Mouse (Mus musculus): Measurements from ENCODE around the gene Wbp1l.
"Not testable (repeated sequence)": the region's sequence is repeated elsewhere in the genome, so short reads cannot be mapped to it uniquely, and the experiment has no call there.

Wbp1l gene

GRCm38 (mm10) chr19:46598720-46599252 lies at the start of gene Wbp1l:
Gene Wbp1l, plus strand, starts transcription at chr19:46599084.
- peak; percentile 93 for DNase-seq

DNA sequence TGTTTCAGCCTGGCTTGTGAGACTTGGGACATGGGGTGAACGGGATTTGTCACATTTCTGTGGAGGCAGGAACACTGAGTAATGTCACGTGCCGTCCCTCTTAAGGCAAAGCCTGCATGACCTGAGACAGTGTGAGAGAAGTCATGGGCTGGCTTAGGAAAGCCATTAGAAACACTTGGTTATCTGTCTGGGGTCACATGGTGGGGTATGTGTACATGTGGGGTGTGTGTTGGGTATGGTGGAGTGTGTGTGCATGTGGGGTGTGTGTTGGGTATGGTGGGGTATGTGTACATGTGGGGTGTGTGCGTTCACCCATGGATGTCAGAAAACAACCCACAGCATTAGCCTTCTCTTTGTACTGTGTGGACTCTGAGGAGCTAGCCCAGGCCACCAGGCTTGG lies 48.5 kb upstream of the Wbp1l start:
- DNase-seq: no peak

DNA sequence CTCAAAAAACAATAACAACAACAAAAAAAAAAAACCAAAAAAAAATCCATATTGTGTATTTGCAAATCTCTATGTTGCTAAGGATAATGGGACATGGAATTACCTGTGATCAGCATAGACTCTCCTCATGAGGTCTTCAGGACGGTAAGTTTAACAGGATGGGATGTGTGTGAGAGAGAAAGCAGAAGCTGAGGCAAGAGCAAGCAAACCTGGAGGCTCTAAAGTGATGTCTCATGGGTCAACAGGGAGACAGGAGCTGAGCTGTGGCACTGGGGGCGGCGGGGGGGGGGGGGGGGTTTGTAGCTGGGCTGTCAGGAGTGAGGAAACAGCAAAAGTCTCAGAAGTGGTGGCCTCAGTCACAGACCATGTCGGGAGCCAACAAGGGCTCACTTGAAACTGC lies 46.4 kb upstream of the Wbp1l start:
- DNase-seq: no peak

GRCm38 (mm10) chr19:46553541-46553955 lies 45.3 kb upstream of the Wbp1l start:
- DNase-seq: no peak

- DNase-seq: no peak
Observed at GRCm38 (mm10) chr19:46558009-46558408, 40.9 kb upstream of the Wbp1l start.

- DNase-seq: peak; percentile 58
Observed at GRCm38 (mm10) chr19:46558631-46559030, 40.3 kb upstream of the Wbp1l start.

- DNase-seq: peak; percentile 74
Observed at GRCm38 (mm10) chr19:46562132-46562531, 36.8 kb upstream of the Wbp1l start.

GRCm38 (mm10) chr19:46562581-46563515 lies 36.0 kb upstream of the Wbp1l start:
- peak; percentile 65 for DNase-seq

DNA sequence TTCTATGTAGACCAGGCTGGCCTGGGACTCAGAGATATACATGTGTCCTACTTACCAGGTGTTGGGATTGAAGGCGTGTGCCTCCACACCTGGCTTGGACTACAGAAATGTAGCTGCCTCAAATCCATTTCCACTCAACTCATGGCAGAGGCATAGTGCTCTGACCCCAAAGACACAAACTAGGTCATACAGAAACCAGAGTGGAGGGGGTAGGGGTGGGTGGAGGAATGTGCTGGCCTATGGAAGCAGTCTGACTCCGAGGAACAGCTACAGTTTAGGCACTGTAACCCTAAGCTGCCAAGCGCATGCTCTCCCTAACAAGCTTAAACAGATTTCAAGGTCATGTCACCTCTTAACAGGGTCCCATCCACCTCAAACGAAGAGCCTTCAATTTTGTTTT lies 35.3 kb upstream of the Wbp1l start:
- DNase-seq: no peak

DNA sequence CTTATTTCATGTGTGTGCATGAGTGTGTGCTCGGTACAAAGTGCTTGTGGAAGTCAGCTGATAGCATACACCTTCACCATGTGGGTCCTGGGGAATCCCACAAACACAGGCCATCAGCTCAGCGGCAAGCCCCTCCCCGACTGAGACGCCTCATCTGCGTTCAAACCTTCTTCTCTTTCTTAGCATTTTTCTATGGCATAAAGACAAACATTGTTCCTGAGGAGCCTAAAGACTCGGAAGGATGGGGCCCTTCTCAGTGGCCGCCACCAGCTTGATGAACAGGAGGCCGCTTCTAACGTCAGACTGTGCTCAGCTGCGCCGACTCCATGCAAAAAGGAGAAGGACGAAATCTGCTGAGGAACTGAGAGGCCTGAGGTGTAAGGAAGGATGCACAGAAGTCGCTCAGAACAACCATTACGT lies 34.8 kb upstream of the Wbp1l start:
- no peak for DNase-seq

- not testable (repeated sequence) for DNase-seq
Observed at GRCm38 (mm10) chr19:46571211-46571877, 27.5 kb upstream of the Wbp1l start.

DNA sequence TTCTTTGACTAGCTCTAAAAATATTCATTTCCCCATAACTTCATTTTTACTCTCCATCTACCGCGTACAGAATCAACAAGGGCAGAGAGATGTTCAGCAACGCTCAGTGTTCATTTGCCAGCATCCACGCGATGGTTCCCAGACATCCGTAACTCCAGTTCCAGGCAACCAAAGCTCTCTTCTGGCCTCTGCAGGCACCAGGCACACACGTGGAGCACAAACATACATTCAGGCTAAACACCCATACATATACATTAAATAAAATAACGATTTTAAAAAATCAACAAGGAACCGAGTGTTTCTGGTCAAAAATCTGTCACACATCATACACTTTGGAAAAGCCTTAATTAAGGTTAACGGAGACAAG lies 27.0 kb upstream of the Wbp1l start:
- no peak for DNase-seq

DNA sequence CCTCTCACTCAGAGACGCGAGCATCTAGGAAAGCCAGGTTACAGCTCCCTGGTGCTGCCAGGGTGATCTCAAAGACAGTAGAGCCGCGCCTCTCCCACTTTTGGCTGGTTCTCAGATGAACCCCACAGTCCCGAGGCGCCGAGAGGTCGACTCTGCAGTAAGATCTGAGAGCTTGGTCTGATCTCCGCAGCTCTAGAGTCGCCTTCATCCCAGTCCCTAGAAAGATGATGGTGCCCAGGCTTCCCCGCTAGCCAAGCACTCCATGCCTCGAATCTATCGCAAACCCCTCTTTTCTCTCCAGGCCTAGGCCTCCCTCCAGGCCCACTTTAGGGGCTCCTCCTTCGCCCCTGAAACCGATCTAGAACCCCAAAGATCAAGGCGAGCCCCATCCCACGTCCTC lies 26.3 kb upstream of the Wbp1l start:
- no peak for DNase-seq

- peak; percentile 91 for DNase-seq
Observed at GRCm38 (mm10) chr19:46572951-46573937, 25.6 kb upstream of the Wbp1l start, which contains the start of the genes Arl3 and Sfxn2. Gene Arl3, minus strand, starts transcription at chr19:46573198. Gene Sfxn2, plus strand, starts transcription at chr19:46573365.

- no peak for DNase-seq
Observed at GRCm38 (mm10) chr19:46573990-46574389, 24.9 kb upstream of the Wbp1l start.

- no peak for DNase-seq
Observed at GRCm38 (mm10) chr19:46575196-46575595, 23.7 kb upstream of the Wbp1l start.

- peak; percentile 88 for DNase-seq
Observed at GRCm38 (mm10) chr19:46587823-46588508, 10.9 kb upstream of the Wbp1l start.

GRCm38 (mm10) chr19:46591575-46591974 lies 7.3 kb upstream of the Wbp1l start:
- DNase-seq: no peak

DNA sequence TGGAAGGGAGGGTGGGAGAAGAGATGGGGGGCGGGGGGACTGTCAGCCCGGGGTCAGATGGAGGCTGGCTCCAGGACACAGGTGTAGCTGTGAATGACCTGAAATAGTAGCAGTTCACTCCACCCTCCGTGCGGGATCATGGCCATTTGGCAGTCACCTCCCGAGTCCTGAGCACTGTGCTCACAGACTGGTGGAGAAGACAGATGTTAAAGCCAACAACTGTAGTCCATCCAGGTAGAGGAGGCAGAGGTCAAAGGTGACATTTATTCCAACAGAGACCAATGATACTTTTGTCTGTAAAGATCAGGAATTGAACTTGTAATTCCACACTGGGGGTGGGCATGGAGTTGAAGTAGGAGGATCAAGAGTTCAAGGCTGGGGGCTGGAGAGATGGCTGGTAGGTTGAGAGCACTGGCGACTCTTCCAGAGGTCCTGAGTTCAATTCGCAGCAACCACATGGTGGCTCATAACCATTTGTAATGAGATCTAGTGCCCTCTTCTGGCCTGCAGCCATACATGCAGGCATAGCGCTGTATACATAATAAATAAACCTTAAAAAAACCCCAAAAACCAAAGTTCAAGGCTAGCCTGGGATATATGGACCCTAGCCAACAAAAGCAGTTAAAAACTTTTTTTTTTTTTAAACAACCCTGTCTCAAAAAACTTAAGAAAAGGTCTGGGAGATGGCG lies 6.0 kb upstream of the Wbp1l start:
- no peak for DNase-seq

- no peak for DNase-seq
Observed at GRCm38 (mm10) chr19:46598187-46598586, 697 bp upstream of the Wbp1l start.
